Mouse (Mus musculus) kidney, postnatal 36 days (tissue): ENCODE measurements around the gene Ptpn14.

Experiments used
- DNase-seq, 2 experiments: peaks; one replicate each; pipeline ENCODE4 v3.0.0; 2021 to 2022; ENCODE audit warnings: mixed read lengths in 2 of 2

Ptpn14 gene

DNA sequence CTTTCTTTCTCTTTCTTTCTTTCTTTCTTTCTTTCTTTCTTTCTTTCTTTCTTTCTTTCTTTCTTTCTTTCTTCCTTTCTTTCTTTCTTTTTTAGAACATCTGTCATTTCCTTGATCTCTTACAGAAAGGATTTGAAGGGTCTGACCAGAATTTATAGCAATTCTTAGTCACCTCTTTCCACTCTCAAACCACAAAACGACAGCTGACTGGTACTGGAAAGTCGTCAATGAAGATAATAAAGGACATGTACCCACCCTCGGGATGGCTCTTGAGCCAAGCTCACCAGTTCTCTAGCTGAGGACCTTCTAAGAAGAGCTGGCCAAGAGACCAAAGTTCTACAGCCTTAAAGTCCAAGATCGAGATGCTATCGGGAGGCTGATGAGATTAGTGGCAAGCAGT, 9.5 kb upstream of the Ptpn14 start:
- DNase-seq = no peak

DNA sequence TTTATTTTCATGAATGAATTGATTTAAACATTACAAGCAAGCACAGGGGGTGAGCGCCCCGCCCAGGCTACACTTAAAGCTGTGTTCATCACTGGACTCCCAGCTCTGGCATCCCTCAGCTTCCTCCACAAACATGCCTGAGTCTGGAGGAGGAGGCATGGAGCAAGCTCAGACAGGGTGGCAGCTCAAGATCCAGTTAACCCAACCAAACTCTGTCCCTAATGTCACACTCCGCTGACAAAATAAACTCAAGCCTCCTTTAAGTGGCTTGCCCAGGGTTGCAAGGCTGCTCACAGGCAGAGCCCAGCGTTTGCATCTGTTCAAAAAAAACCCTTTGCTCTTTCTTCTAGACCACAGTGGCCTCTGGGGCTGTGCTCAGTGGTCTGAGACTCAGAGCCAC, 1.9 kb upstream of the Ptpn14 start:
- no peak for DNase-seq

DNA sequence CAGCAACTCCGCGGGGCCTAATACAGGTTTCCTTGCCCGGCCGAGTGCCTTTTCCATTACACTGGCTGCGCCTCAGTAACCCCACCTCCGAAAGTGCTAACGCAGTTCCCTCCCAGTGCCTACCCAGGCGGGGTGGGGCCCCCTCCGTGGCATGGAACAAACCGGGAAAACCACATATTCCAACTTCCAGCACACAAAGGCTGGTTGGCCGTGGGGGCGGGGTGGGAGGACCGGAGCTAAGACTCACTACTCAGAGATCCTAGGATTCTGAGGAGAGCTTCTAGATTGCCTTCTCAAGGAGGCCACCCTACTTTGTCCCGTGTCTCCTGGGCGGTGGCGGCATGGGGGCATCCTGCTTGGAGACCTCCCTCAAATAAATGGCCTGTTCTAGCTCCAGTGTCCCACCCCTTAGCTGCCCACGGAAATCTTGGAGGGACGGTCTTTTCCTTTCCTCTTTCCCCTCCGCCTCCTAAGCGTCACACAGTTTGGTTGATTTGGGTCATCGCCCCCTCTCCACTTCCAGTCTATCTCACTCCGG, 653 bp upstream of the Ptpn14 start:
- peak; percentile 88 to 89 for DNase-seq

DNA sequence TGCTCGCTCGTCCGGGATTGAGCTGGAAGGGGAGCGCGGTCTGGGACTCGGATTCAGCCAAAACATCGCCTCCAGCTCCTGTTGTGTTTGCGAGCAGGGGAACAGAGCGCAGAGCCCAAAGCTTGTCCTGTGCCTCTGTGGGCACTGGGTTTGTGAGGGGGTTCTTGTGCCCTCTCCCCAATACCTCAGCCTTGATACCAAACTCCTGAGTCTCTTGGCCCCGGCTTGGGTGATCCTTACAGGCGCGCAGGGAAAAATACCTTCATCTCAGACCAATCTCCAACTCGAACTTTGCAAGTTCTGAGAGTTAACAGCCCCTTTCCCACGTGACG, 682 bp downstream of the Ptpn14 start:
- DNase-seq = no peak

DNA sequence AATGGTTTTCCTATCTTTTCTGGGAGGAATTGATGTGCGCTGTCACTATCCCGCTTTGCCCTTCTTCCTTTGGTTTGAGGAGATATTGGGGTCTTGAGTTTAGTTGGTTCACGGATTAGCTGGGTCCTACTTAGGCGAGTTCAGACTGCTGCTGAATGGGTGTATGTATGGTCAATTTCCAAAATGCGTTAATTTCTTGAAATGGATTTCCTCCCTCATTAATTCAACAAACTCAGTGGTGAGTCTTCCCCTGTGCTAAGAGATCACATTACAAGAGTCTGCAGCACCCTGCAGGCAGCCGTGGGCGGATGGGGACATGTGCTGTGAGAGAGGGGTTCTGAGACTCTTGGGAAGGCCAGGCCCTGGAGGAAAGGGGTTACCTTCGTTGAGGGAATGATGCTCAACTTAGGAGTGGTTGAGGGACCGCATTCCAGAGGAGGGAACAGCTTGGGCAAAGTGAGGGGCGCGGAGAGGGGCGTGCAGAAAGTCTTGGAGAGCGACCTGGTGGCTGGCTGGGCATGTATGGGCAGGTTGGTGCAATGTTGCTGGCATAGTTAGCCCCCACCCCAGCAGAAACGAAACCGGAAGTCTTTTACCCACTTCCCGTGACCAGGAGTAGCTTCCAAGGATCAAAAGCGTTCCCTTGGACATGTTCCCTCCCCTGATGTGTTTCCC, 1.2 kb downstream of the Ptpn14 start:
- DNase-seq = no peak

DNA sequence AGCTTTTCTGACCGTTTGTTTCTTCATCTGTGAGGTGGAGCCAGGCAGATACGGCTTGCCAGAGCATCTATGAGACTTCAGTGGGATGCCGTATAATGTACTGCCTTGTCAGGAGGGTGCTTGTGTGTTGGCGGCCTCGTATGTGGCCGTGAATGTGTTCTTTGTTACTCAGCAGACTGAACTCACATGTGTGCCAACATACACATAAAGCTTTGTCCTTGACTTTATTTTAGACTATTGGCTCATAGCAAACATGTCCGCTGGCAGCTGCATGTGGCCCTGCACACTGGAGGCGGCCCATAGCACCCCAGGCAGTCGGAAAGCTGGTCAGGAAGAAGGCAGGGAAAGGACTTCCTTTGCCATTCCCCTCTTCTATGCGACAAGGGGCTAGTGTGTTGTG, 3.6 kb downstream of the Ptpn14 start:
- DNase-seq = no peak

DNA sequence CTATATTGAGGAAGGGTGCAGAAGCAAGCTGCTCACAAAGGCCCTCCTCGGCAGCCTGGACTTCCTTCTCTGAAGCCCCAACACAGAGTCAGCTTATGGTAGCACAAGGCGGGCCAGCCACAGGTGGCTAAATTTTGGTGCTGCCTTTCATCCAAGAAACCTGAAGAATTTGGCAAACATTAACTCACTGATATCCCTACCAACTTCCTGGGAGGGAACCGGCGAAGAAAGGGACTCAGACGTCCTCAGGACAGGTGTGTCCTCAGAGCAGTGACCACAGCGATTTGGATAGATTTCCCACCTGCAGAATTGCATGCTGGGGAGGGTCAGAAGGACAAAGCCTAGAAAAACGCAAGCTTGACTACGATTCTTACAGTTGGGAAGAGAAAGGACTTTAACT, 4.1 kb downstream of the Ptpn14 start:
- DNase-seq = no peak

DNA sequence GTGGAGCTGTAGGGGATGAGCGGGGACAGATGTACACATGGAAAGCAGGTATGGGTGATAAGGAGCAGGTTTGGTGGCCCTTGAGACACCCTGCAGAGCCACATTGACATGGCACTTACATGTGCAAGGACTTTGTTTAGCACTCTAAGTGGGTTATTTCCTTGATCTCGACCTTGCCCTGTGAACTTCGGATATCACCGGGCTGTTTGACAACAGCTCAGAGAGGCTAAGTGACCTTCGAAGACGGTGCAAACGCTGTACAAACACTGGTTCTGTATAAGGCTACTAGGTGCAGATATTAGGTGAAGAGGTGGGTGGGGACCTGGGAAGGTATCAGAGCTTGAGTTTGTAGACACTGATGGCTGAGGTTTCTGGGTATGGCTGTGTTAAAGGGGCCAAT, 12.0 kb downstream of the Ptpn14 start:
- no peak for DNase-seq

DNA sequence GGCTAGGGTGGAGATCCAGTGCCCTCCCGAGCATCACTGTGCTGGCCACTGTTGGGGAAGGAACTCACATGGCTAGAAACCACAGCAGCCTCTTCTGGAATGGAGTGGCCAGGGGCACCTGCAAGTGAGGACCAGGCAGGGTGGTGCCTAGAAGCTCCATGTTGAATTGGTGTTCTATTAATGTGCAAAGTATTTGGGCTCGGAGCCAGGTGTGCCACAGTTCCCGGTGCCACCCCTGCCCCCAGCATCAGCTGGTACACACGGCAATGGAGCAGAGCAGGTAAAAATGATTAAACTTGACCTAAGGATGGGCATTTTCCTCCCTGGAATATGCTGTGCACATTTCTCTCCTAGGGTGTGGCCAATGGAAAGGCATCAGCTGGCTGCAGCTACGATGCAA, 14.0 kb downstream of the Ptpn14 start:
- DNase-seq = peak; percentile 48 to 51

DNA sequence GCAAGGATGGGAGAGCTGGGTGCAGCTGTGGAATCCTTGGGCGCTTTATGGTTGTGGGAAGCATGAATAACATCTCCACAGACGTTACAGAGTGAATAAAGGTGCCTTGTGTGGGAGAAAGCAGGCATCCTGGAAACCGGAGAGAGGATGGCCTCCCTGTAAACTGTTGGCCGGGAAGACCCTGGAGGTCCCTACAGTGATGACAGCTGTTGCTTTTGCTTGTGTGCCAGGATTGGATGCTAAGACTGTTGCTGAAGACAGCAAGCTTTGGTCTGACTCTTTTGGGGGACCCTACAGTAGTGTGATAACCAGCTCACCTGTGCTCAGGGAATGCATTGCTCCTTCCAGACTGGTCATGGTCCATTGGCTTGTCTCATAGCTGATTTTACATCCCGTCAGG, 15.1 kb downstream of the Ptpn14 start:
- no peak for DNase-seq

DNA sequence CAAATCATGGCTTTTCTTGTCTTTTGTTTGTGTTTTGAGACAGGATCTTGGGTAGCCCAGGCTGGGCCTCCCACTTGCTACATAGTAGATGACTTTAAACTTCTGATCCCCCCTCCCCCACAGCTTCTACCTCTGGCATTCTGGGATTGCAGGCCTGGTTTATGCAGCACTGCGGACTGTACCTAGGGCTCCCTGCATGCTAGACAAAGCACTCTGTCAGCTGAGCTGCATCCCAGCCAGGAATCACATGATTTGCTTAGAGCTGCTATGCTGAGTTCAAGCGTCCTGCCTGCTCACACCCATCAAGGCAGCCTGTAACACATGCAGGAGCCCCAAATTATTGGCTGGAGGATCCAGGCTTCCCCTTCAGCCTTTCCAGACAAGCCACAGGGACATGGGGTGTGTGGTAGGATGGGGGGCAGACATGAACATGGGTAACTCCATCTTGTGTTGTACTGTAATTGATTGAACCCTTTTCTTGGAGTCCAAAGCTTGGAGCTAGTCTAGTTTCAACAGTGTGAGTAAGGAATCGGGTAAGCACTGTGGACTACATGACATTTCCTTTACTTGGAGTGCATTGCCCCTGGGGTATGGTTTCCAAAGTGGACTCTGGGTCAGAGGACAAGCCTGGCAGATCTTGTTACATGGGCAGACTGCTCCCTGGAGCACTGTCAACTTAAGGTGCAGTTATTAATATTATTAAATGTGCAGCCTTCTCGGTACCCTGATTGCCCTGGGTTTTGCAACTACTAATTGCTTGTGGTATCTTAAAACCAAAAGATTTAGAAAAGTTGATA, 17.0 kb downstream of the Ptpn14 start:
- DNase-seq = no peak

DNA sequence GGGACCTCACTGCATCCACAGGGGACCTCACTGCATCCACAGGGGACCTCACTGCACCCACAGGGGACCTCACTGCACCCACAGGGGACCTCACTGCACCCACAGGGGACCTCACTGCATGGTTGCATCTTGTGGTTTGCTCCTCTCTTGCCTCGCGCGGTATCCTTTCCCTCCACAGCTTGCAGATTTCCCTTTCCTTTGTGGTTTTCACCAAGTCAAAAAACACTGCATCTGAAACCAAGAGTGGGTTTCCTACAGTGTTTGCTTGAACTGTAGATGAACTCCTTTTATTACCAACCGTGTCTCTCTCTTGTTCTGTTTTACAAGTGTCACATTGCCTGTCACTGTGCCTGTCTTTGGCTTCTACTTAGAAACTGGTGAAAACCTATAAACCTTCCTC, 18.5 kb downstream of the Ptpn14 start:
- no peak for DNase-seq

DNA sequence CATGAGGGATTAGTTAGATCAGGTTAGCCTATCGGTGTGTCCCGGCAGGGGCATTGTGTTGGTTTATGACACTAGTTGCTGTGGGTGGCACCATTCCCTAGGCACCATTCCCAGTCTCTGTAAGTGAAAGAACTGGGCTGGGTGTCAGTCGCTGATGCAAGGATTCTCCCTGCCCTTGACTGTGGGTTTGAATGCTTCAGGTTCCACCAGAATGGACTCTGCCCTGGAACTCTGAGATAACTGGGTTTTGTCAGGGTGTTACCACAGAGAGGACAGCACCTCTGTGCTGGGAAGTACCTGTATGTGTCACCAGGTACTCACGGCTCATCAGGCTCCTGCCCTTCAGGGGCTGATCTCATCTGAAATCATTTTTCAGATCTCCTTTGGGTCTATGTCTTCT, 21.7 kb downstream of the Ptpn14 start:
- DNase-seq = no peak

DNA sequence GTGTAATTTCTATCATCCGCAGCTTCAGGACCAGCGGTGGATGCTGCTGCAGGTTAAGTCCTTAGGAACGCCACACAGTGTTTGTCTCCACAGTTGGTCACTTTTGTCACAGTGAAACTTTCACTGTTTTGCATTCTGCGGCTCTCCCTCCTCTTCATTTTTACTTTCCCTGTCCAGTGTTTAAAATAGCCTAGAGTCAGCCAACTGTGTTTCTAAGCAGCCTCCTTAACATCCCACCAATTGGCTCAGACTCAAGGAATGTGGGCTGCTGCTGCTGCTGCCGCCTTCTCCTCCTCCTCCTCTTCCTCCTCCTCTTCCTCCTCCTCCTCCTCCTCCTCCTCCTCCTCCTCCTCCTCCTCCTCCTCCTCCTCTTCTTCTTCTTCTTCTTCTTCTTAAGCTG, 22.2 kb downstream of the Ptpn14 start:
- DNase-seq = no peak

DNA sequence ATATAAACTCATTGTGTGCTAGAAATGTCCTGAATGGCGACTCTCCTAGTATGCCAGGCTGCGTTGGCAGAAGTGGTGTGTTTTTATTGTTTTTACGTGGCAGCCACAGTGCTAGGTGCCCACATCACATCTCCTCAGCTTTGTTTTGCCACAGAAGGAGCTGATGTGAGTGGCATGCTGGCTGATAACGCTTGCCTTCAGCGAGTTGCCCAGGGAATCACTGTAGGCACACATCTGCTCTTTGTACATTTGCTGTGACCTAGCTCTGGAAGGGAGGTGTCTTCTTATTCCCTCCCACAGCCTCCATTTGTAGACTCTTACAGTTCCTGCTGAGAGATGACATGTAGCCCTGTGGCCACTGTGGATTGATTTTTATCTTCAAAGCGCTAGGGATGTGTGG, 24.2 kb downstream of the Ptpn14 start:
- DNase-seq = no peak

DNA sequence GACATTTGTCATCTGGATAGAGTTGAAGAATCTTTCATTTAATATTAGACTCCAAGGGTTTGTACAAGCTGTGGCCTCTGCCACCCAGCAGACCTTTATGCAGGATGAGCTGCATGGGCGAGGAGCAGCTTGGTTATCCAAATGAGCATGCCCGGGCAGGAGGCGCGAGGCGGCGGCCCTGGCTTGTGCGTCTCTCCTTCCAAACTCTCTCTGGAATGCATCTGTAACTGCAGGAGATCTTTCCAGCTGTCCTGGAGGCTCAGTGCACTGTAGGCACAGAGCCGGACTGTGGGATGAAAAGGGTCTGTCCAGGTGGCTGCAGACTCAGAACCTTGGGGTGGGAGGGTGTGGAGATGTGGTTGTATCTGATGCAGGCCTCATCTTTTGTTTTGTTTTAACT, 27.0 kb downstream of the Ptpn14 start:
- no peak for DNase-seq

DNA sequence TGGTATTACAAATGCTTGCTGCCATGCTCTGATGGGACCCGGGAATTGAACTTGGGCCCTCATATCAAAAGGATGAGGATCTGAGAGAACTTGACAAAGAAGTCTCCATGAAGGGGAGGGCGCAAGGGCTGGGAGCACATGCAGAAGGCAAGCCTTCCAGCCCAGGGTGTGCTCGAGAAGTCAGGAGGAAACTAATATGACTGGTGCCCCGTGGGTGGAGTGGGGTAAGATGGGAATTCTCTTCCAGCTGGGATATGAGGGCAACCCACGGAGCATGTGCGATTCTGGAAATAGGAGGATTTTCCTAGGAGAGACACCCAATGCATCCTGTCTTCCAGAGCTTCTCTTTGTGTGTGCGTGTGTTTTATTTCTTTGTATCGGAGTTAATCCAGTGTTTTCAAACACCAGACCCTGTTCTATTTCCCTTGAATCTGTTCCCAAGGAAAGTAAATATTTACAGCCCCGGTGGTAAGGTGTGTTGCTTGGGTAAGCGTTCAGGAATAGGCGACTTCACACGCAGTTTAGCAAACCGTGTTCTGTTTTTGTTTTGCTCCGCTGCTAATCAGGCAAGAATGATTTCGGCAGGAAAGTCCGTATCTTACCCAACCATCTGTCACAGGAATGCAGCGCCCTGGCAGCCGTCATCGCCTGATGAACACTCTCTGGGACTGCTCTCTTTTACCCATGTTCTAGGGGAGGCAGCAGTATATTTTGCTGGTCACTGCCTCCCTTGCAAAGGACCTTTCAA, 28.4 kb downstream of the Ptpn14 start:
- DNase-seq = peak; percentile 39 to 48

DNA sequence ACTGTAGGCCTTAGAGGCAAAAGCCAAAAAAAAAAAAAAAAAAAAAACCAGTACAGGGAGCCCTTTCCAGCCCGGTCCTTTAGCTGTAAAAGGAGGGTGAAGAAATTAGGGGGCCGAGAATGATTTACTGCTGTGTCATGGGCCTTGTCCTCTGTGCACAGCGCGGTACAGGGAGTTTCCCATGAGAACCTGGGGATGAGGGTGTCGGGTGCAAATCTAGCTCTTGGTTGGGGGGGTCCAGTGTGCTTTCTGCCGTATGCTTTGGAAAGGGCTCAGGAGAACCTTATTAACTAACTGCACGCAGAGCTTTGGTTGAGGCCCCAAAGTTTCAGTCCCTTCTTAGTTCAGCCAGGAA, 29.0 kb downstream of the Ptpn14 start:
- DNase-seq = no peak

DNA sequence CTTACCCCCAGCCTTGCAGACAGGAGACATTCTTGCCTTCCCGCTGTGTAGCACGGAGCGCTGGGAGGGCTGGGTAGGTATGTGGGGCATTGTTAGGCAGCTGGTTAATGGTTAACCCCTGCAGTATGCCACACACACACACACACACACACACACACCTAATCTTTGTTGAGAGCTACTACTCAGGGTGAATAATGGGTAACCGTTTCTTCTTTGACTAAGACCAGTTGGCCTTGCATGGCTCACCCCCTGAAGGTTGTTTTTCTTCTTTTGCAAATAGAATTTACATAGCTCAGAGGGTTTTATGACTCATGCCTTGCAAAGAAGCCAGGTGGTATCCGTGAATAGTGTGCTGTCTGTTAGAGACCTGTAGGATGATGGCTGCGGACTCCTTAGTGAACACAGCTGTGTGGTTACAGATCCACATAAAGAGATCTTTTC, 33.5 kb downstream of the Ptpn14 start:
- peak; percentile 76 to 82 for DNase-seq

DNA sequence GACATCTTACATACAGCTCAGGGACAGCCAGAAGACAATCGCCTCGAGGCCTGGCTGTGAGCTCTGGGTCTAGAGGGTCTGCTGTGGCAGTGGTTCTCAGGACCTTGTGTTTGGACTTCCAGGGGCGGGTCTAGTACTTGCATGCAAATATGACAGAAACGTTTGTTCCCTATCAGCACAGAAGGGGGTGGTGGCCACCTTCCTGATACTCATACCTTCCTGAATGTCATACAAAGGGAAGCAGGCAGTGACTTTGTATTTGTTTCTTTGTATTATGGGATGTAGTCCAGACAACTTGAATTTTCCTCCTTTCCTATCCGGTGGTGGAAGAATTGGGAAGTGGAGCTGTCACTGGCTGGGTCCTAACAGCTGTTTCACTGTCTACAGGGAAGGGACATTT, 36.2 kb downstream of the Ptpn14 start:
- DNase-seq = peak; percentile 29 to 44

DNA sequence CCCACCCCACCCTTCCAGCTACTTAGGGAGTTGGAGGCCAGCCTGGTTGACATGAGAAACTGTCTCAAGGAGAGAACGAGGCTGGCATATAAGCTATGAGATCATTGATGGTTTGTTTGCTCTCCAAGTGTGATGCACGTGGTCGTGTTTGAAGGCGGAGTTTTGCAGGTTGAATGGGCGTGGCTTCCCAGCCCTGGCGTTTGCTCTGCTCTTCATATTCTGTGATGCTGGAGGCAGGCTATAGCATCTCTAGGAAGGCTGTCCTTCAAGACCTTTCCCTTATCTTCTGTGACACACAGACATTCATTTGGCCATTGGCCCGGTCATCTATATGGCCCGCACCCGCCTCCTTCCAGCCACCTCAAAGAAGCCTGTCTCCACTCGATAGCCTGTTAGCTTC, 39.1 kb downstream of the Ptpn14 start:
- DNase-seq = no peak

DNA sequence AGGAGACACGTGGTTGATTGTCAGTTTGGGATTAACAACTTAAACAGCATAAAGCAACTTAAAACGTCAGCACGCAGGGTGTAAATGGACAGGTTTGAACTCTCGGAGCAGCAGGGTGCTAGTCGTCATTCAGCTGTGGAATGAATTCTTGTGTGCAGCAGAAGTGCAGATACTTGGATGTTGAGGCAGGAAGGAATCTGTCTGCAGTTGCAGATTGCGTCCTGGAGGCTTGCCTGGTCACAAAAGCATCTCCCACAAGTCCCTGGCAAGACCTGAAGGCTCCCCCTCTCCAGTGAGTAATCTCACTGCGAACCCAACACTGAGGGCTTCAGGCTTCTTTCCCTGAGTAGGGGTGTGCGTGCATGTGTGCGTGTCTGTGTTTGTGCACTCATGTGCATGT, 39.8 kb downstream of the Ptpn14 start:
- DNase-seq = no peak

DNA sequence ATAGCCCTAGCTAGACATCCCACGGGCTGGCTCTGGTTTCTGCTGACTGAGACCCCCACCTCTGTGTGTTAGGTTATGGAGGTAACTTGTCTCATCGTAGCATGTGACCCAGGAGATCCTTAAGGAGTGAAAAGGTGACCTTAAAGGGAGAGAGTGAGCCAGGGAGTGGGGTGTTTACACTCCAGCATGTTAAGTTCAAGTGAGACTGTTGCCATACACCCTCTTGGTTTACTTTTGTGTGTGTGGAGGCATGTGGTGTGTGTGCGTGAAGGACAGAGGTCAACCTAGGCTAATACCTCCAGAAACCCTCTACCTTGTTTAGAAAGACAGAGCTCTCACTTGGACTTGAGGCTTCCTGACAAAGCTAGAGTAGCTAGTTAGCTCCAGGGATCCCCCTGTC, 42.4 kb downstream of the Ptpn14 start:
- DNase-seq = no peak

DNA sequence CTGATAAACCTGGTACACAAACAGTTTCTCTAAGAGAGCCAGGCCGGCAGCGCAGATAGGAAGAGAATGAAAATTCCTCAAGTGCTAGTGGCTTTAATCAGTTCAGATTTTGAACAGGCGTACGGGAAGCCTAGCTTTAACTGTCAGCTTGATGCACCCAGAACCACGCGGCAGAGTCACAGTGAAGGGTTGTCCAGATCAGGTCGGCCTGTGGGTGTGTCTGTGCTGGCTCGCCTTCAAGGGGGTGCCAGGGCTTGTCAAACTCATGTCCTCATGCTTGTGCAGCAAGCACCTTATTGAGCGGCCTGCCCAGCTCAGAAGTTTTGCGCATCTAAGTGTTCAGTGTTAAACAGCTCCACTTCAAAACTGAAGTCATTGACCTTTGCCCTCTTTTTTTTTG, 44.6 kb downstream of the Ptpn14 start:
- no peak for DNase-seq
